Mouse (Mus musculus) CH12.LX (cell line): ENCODE results near the gene Prkcsh. TPM values are rescaled to one million over a fixed set of nuclear protein-coding genes. Genes with fewer than 3 reads are reported as not detected.

Experiments used
- DNase-seq: peaks from one replicate; pipeline ENCODE4 v3.0.0-alpha.2; 2013; ENCODE audit errors: extremely low read depth
- H3K27ac ChIP-seq: 2 replicates; pipeline ENCODE4 v1.5.1; 2012; ENCODE audit warnings: low read depth, mild to moderate bottlenecking, control low read depth, moderate library complexity; ENCODE audit not compliant: insufficient read depth
- H3K27me3 ChIP-seq: replicated peaks from 2 replicates; pipeline ENCODE3; 2012; ENCODE audit warnings: inconsistent platforms
- H3K36me3 ChIP-seq, 2 experiments: replicated peaks in 1 of 2; 2 replicates each; pipeline versions ENCODE3 to v1.6.1; 2012; ENCODE audit warnings: inconsistent platforms in 1 of 2, low read length in 1 of 2, mild to moderate bottlenecking in 1 of 2, mixed read lengths in 1 of 2, moderate library complexity in 1 of 2; ENCODE audit not compliant: control insufficient read depth in 1 of 2, insufficient read depth in 1 of 2
- H3K4me1 ChIP-seq, 2 experiments: 2 replicates each; pipeline ENCODE4 v1.6.1; 2012; ENCODE audit warnings: inconsistent platforms in 1 of 2, moderate library complexity in 1 of 2; ENCODE audit not compliant: insufficient read depth in 2 of 2, control insufficient read depth in 1 of 2
- H3K4me2 ChIP-seq: 2 replicates; pipeline ENCODE4 v1.6.1; 2012; ENCODE audit warnings: low read depth, mild to moderate bottlenecking, control low read depth; ENCODE audit not compliant: poor library complexity, insufficient read depth, severe bottlenecking
- H3K4me3 ChIP-seq, 3 experiments: fragments of 150-350 bp in 1 of 3; sonication (generic) in 1 of 3; replicated peaks in 1 of 3; 2 replicates each; pipeline versions ENCODE3 to v1.5.1; 2011 to 2012; ENCODE audit warnings: low read depth in 2 of 3, low read length in 2 of 3, mild to moderate bottlenecking in 2 of 3, moderate library complexity in 2 of 3, control low read depth in 1 of 3, improper control_type of control experiment in 1 of 3, inconsistent platforms in 1 of 3, mixed read lengths in 1 of 3; ENCODE audit not compliant: poor library complexity in 1 of 3
- H3K79me2 ChIP-seq: replicated peaks from 2 replicates; pipeline ENCODE4 v1.6.1; 2012; ENCODE audit warnings: mild to moderate bottlenecking, moderate library complexity; ENCODE audit not compliant: control insufficient read depth, poor library complexity, insufficient read depth, severe bottlenecking; ENCODE audit errors: extremely low read depth
- H3K9ac ChIP-seq: 2 replicates; pipeline ENCODE4 v1.6.1; 2012; ENCODE audit warnings: low read depth, mild to moderate bottlenecking, control low read depth, moderate library complexity; ENCODE audit not compliant: insufficient read depth
- H3K9me3 ChIP-seq: replicated peaks from 2 replicates; pipeline ENCODE3; 2012; ENCODE audit warnings: low read length, inconsistent platforms, mixed read lengths
- BHLHE40 ChIP-seq: IDR thresholded peaks from 2 replicates; pipeline ENCODE4 v1.6.1; 2011; ENCODE audit warnings: mild to moderate bottlenecking, low read depth, low read length, improper control_type of control experiment
- CHD1 ChIP-seq: IDR thresholded peaks from 2 replicates; pipeline ENCODE4 v1.6.1; 2012; ENCODE audit warnings: low read depth, low read length, improper control_type of control experiment, inconsistent platforms
- CHD2 ChIP-seq: IDR thresholded peaks from 2 replicates; pipeline ENCODE4 v1.6.1; 2011; ENCODE audit warnings: low read length, improper control_type of control experiment
- ELF1 ChIP-seq: IDR thresholded peaks from 2 replicates; pipeline ENCODE4 v1.6.1; 2014; ENCODE audit warnings: low read depth, mild to moderate bottlenecking, inconsistent platforms, low read length, improper control_type of control experiment
- HCFC1 ChIP-seq: IDR thresholded peaks from 2 replicates; pipeline ENCODE4 v1.6.1; 2012; ENCODE audit warnings: low read depth, mild to moderate bottlenecking, inconsistent platforms, low read length, improper control_type of control experiment
- MAZ ChIP-seq: IDR thresholded peaks from 2 replicates; pipeline ENCODE4 v1.6.1; 2012; ENCODE audit warnings: low read depth, mild to moderate bottlenecking, inconsistent platforms, low read length, improper control_type of control experiment, moderate library complexity
- MXI1 ChIP-seq: IDR thresholded peaks from 2 replicates; pipeline ENCODE4 v1.6.1; 2011; ENCODE audit warnings: mild to moderate bottlenecking, low read depth, low read length, improper control_type of control experiment
- NRF1 ChIP-seq: IDR thresholded peaks from 2 replicates; pipeline ENCODE4 v1.6.1; 2014; ENCODE audit warnings: low read depth, mild to moderate bottlenecking, inconsistent platforms, low read length, improper control_type of control experiment, moderate library complexity
- POLR2A ChIP-seq: IDR thresholded peaks from 2 replicates; pipeline ENCODE4 v1.6.1; 2011; ENCODE audit warnings: low read depth, mild to moderate bottlenecking, improper control_type of control experiment, low read length
- RAD21 ChIP-seq: IDR thresholded peaks from 2 replicates; pipeline ENCODE4 v1.6.1; 2011; ENCODE audit warnings: low read depth, mild to moderate bottlenecking, low read length, improper control_type of control experiment, moderate library complexity
- SMC3 ChIP-seq: IDR thresholded peaks from 2 replicates; pipeline ENCODE4 v1.6.1; 2011; ENCODE audit warnings: low read depth, low read length, improper control_type of control experiment
- USF2 ChIP-seq: conservative IDR thresholded peaks from 2 replicates; pipeline ENCODE4 v1.6.1; 2011; ENCODE audit warnings: low read depth, low read length, improper control_type of control experiment
- ZC3H11A ChIP-seq: IDR thresholded peaks from 2 replicates; pipeline ENCODE4 v1.6.1; 2012; ENCODE audit warnings: low read depth, mild to moderate bottlenecking, inconsistent platforms, low read length, improper control_type of control experiment
- ZKSCAN1 ChIP-seq: IDR thresholded peaks from 2 replicates; pipeline ENCODE4 v1.6.1; 2012; ENCODE audit warnings: low read depth, inconsistent platforms, low read length, improper control_type of control experiment, borderline replicate concordance
- ZMIZ1 ChIP-seq: IDR thresholded peaks from 2 replicates; pipeline ENCODE4 v1.6.1; 2012; ENCODE audit warnings: low read depth, mild to moderate bottlenecking, inconsistent platforms, low read length, improper control_type of control experiment
- ZNF384 ChIP-seq: IDR thresholded peaks from 2 replicates; pipeline ENCODE4 v1.6.1; 2012; ENCODE audit warnings: low read depth, low read length, improper control_type of control experiment, inconsistent platforms
- dilution Hi-C: fragments of 300-500 bp; cut with MboI; formaldehyde crosslinking; loops from 2 replicates; pipeline ENCODE4 v1.14.3; 2020; ENCODE audit warnings: low sequenced_read_pairs; ENCODE audit not compliant: extremely low pct_unique_long_range_greater_than_20kb, extremely low pct_ligation_motif_present
- in situ Hi-C: fragments of 300-500 bp; cut with MboI; formaldehyde crosslinking; loops from 3 replicates; pipeline ENCODE4 v1.14.3; 2019; ENCODE audit warnings: low sequenced_read_pairs, low pct_ligation_motif_present, low pct_unique_long_range_greater_than_20kb, mixed read lengths
- polyA plus RNA-seq: library from polyadenylated mRNA; unstranded; fragments of >175 nt; gene quantifications from 2 replicates; pipeline ENCODE4 v1.2.1, GENCODE M21; 2012; ENCODE audit warnings: low read depth; ENCODE audit not compliant: insufficient read length
- total RNA-seq, 2 experiments: library from RNA; depleted of rRNA; stranded (reverse); fragments of 300-350 nt in 1 of 2; fragments of >200 nt in 1 of 2; gene quantifications; 2 replicates each; pipeline ENCODE4 v1.2.3; 2012 to 2014

The Prkcsh gene
- total and polyA plus RNA-seq, 3 experiments = 72.1 to 160 (median 148) TPM

- peak; percentile 43; the same call in 1 of the 2 replicates for TF ChIP-seq MAZ
- TF ChIP-seq, all 38 proteins: peak for 24
These were observed at the start of gene Prkcsh, which contains the start of gene Ccdc151 (continued) for GRCm38 (mm10) chr9:22002194-22003162.

GRCm38 (mm10) chr9:21953600-21953999, 49.0 kb upstream of the Prkcsh start:
- Histone ChIP-seq H3K27ac (no peak overlapping the region), H3K79me2 (0 out of 2 replicates have a peak, but pooled peaks cover 3% of the 10 kb centered on the region), H3K27me3 (peaks cover 4% of the 10 kb centered on the region), H3K9me3 (peaks cover 3% of the 10 kb centered on the region), H3K4me3 (no peak overlapping the region), H3K4me1 (peaks cover 2 to 10% of the 10 kb centered on the region in 2 experiments; a peak in 3 of 4 replicates), H3K4me2 (no peak overlapping the region), H3K36me3 (peaks cover 3% of the 10 kb centered on the region in 2 experiments), H3K9ac (no peak overlapping the region)
- in situ Hi-C loops (no loop called here), dilution Hi-C loops (no loop called here)
- TF ChIP-seq MXI1 (peak; percentile 53; the same call in 1 of the 2 replicates), NRF1 (no peak)
- DNase-seq = no peak

GRCm38 (mm10) chr9:21954635-21955034, 48.0 kb upstream of the Prkcsh start:
- no peak for DNase-seq
- peak overlapping the region; percentile 64; the same call in 1 of the 2 replicates for H3K9ac ChIP-seq
- dilution Hi-C loops = no loop called here
- H3K4me3 ChIP-seq = no peak overlapping the region
- 0 out of 2 replicates have a peak, but pooled peaks cover 3% of the 10 kb centered on the region for H3K79me2 ChIP-seq
- no peak overlapping the region for H3K27ac ChIP-seq
- H3K4me2 ChIP-seq = peak overlapping the region; percentile 80; the same call in 1 of the 2 replicates
- H3K27me3 ChIP-seq = peaks cover 2% of the 10 kb centered on the region
- peaks cover 3% of the 10 kb centered on the region in 2 experiments for H3K36me3 ChIP-seq
- H3K4me1 ChIP-seq = peaks cover 2 to 10% of the 10 kb centered on the region in 2 experiments; a peak in 3 of 4 replicates
- H3K9me3 ChIP-seq = peaks cover 3% of the 10 kb centered on the region
- in situ Hi-C loops = no loop called here
- TF ChIP-seq ZC3H11A = no peak
- TF ChIP-seq USF2 = no peak
- TF ChIP-seq MXI1 = no peak
- no peak for TF ChIP-seq ZNF384
- no peak for TF ChIP-seq CHD2
- TF ChIP-seq RAD21 = no peak
- TF ChIP-seq HCFC1 = no peak
- no peak for TF ChIP-seq POLR2A
- TF ChIP-seq SMC3 = no peak
- no peak for TF ChIP-seq BHLHE40
- TF ChIP-seq ZMIZ1 = no peak
- TF ChIP-seq ELF1 = no peak
- no peak for TF ChIP-seq ZKSCAN1
- no peak for TF ChIP-seq CHD1
